Mouse (Mus musculus) spleen, adult 2 months (tissue): ENCODE results near the gene Epha2. TPM values are rescaled to one million over a fixed set of nuclear protein-coding genes. Genes with fewer than 3 reads are reported as not detected.

ENCODE experiments used
- DNase-seq, 2 experiments: peaks; one replicate each; pipeline versions ENCODE4 v3.0.0 to v3.0.0-alpha.2; 2012 to 2021; ENCODE audit warnings: low spot score in 2 of 2, low read depth in 1 of 2
- H3K27ac ChIP-seq: fragments of 200-500 bp; 2 replicates; pipeline ENCODE4 v1.5.1; 2012; ENCODE audit warnings: low read length, inconsistent platforms; ENCODE audit not compliant: insufficient read depth
- H3K27me3 ChIP-seq: fragments of 200-500 bp; 2 replicates; pipeline ENCODE4 v1.6.1; 2012; ENCODE audit warnings: mild to moderate bottlenecking, moderate library complexity, low read length, inconsistent platforms; ENCODE audit not compliant: control insufficient read depth, insufficient read depth
- H3K36me3 ChIP-seq: fragments of 200-500 bp; 2 replicates; pipeline ENCODE4 v1.6.1; 2012; ENCODE audit warnings: mild to moderate bottlenecking, low read length, inconsistent platforms; ENCODE audit not compliant: control insufficient read depth, insufficient read depth
- H3K4me1 ChIP-seq: fragments of 200-500 bp; 2 replicates; pipeline ENCODE4 v1.6.1; 2011; ENCODE audit warnings: inconsistent platforms; ENCODE audit not compliant: control insufficient read depth, insufficient read depth, insufficient read length
- H3K4me3 ChIP-seq: fragments of 200-500 bp; 2 replicates; pipeline ENCODE4 v1.5.1; 2011; ENCODE audit warnings: mild to moderate bottlenecking, inconsistent platforms; ENCODE audit not compliant: insufficient read depth, insufficient read length; ENCODE audit errors: extremely low read depth
- CTCF ChIP-seq: fragments of 200-500 bp; IDR thresholded peaks from 2 replicates; pipeline ENCODE4 v1.5.1; 2011; ENCODE audit warnings: mild to moderate bottlenecking, inconsistent platforms; ENCODE audit not compliant: insufficient read depth, insufficient read length, insufficient replicate concordance; ENCODE audit errors: extremely low read depth
- POLR2A ChIP-seq: fragments of 200-500 bp; IDR thresholded peaks from 2 replicates; pipeline ENCODE4 v1.6.1; 2011; ENCODE audit warnings: low read depth, low read length, inconsistent platforms
- WGBS: fragments of 180-500 bp; shearing (Covaris S2); methylation state at CpG from one replicate; pipeline ENCODE4 v1.1.7; 2018; 5-methylcytosine and 5-hydroxymethylcytosine counted together
- polyA plus RNA-seq: library from polyadenylated mRNA; depleted of rRNA; stranded (reverse); fragments of >200 nt; gene quantifications from 2 replicates; pipeline ENCODE4 v1.2.3, GENCODE M21; 2012

Epha2 gene
- polyA plus RNA-seq, 1 experiment = 8.0 TPM

DNA sequence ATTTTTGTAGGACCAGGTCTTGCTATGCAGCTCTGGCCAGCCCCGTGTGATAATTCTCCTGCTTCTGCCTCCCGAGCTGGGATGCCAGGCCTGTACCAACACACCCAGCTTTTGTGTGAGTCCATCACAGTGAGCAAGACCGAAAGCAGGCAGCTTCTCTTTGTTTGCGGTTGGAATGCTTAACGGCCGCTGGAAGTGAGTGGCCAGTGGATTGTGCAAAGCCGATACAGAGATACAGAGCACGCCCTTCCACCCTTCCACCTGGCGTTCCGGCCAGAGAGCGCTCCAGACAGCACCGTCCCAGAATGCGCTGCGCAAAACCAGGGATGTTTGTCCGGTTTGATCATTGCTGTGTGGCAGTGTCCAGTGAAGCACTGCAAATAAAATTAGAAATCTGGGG is 21.7 kb upstream of the Epha2 start:
- no peak overlapping the region for H3K27ac ChIP-seq
- no peaks in the 10 kb centered on the region for H3K36me3 ChIP-seq
- no peak overlapping the region for H3K4me3 ChIP-seq
- WGBS = 94% methylated on average over 15 of the region's 15 CpGs
- TF ChIP-seq POLR2A (no peak), CTCF (no peak)
- H3K4me1 ChIP-seq = peaks cover 6% of the 10 kb centered on the region; the same call in 1 of the 2 replicates
- H3K27me3 ChIP-seq = no peaks in the 10 kb centered on the region
- DNase-seq = no peak

DNA sequence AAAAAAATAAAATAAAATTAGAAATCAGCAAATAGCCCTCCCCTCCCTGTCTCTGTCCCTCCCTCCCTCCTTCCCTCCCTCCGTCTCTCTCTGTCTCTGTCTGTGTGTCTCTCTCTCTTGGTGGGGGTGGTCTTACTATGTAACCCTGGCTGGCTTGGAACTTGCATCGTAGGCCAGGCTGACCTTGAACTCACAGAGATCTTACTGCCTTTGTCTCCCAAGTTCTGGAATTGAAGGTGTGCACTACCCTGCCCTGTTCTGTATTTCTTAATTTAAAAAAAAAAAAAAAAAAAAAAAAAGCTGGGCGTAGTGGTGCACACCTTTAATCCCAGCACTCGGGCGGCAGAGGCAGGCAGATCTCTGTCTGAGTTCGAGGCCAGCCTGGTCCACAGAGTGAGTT is 21.3 kb upstream of the Epha2 start:
- DNase-seq = no peak
- no peak overlapping the region for H3K27ac ChIP-seq
- 84% methylated on average over 6 of the region's 6 CpGs for WGBS
- H3K4me1 ChIP-seq = peaks cover 6% of the 10 kb centered on the region; the same call in 1 of the 2 replicates
- TF ChIP-seq CTCF (no peak), POLR2A (no peak)
- no peaks in the 10 kb centered on the region for H3K36me3 ChIP-seq
- no peaks in the 10 kb centered on the region for H3K27me3 ChIP-seq
- H3K4me3 ChIP-seq = no peak overlapping the region

DNA sequence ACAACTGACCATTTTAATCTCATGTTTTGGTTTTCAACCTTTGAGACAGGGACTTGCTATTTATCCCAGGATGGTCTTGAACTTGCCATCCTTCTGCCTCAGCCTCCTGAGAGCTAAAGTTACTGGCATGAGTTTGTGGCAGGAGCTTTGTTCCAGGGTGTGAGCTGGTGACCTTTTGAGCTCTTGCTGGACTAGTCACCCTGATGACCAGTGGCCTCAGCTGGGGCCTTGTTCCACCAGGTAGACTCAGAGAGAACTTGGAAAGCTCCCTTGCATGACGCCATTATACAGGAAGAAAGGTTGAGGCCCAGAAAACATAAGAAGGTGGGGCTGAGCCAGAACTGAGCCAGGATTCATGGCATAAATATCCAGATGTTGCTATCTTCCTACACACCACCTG is 20.6 kb upstream of the Epha2 start:
- DNase-seq = no peak
- TF ChIP-seq CTCF = no peak
- no peak for TF ChIP-seq POLR2A
- 82% methylated on average over 1 of the region's 1 CpGs for WGBS
- H3K36me3 ChIP-seq = no peaks in the 10 kb centered on the region
- peaks cover 6% of the 10 kb centered on the region; the same call in 1 of the 2 replicates for H3K4me1 ChIP-seq
- H3K4me3 ChIP-seq = no peak overlapping the region
- no peak overlapping the region for H3K27ac ChIP-seq
- no peaks in the 10 kb centered on the region for H3K27me3 ChIP-seq

DNA sequence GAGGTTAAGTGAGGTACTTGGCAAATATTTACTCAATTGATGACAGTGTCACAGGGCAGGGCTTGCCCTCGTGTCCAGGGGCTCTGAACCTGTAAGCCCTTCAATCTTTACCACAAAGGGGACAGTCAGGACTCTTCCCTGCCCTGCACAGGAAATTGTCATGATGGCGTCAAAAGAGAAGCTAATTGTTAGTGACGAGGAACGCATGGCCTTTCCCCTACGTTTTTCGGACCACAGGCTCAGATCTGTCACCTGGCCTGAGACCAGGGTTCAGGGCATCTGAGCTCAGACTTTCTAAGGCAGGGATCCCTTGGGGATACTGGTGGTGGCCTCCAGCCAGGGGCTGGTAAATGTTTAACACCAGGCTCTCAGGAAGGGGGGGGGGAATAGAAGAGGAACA is 19.9 kb upstream of the Epha2 start:
- no peak for DNase-seq
- Histone ChIP-seq H3K27ac (no peak overlapping the region), H3K4me1 (peaks cover 6% of the 10 kb centered on the region; the same call in 1 of the 2 replicates), H3K36me3 (no peaks in the 10 kb centered on the region), H3K4me3 (no peak overlapping the region), H3K27me3 (no peaks in the 10 kb centered on the region)
- TF ChIP-seq POLR2A = no peak
- TF ChIP-seq CTCF = no peak
- WGBS = 9% methylated on average over 6 of the region's 6 CpGs

DNA sequence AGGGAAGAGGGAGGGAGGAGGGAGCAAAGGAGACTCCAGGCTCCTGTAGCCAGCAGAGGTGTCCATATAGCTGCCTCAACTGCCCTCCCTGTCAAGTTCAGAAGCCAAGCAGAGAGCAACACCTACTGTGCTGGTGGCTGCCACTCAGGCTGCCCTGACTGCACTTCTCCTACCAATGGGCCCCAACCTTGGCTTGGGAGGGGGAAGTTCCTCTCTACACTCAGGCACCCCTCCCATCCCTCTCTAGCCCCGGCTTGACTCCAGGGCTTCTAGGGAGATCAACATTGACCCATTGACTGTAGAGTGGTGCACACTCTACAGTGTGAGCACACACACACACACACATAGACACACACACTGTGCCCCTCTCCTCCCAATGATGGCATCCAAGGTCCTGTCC is 19.5 kb upstream of the Epha2 start:
- Histone ChIP-seq H3K4me3 (no peak overlapping the region), H3K27me3 (no peaks in the 10 kb centered on the region), H3K27ac (no peak overlapping the region), H3K36me3 (no peaks in the 10 kb centered on the region), H3K4me1 (peaks cover 6% of the 10 kb centered on the region; the same call in 1 of the 2 replicates)
- WGBS = 22% methylated on average over 1 of the region's 1 CpGs
- no peak for DNase-seq
- TF ChIP-seq CTCF (no peak), POLR2A (no peak)

DNA sequence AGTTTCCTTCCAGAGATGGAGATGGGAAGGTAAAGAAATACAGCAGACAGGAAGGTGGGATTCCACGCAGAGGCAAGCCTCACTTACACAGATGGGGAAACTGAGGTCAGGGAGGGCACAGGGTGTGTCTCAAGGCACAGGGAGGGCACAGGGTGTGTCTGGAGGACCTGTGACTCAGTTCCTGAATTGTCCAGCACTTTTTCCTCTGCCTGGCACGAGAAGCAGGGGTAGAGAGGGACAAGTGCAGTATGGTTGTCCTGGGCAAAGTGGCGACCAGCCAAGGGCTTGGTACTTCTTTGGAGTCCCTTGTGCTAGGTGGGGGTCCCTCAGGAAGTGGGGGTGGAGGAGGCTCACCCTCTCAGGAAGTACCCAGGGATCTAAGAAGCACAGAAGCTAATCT is 19.0 kb upstream of the Epha2 start:
- TF ChIP-seq CTCF (no peak), POLR2A (no peak)
- WGBS = 23% methylated on average over 3 of the region's 3 CpGs
- Histone ChIP-seq H3K36me3 (no peaks in the 10 kb centered on the region), H3K4me3 (no peak overlapping the region), H3K27ac (no peak overlapping the region), H3K27me3 (0 out of 2 replicates have a peak, but pooled peaks cover 2% of the 10 kb centered on the region), H3K4me1 (peaks cover 6% of the 10 kb centered on the region; the same call in 1 of the 2 replicates)
- no peak for DNase-seq

DNA sequence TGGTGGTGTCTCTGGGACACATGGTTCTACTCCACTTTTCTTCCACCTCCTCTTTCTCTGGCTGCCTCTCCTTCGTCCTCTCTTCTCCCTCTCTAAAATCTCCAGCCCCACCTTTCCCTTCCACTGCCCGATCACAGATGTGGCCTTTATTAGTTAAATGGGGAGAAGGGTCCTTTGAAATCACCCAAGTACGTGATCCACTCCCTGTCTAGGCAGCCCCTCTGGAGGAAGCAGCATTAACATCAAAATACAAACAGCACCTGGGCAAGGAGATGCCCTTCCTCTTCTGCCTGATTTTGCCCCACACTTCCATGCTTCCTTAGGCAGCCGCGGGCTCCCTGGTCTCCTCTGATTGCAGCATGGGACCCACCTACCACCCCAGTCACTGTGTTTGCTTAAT is 18.4 kb upstream of the Epha2 start:
- DNase-seq = no peak
- H3K27ac ChIP-seq = no peak overlapping the region

More for the DNA sequence above, 18.4 kb upstream of the Epha2 start:
- 76% methylated on average over 5 of the region's 5 CpGs for WGBS
- Histone ChIP-seq H3K4me1 (peaks cover 7% of the 10 kb centered on the region; the same call in 1 of the 2 replicates), H3K4me3 (no peak overlapping the region), H3K27me3 (peaks cover 3% of the 10 kb centered on the region), H3K36me3 (no peaks in the 10 kb centered on the region)
- TF ChIP-seq POLR2A = no peak
- no peak for TF ChIP-seq CTCF
